Mouse (Mus musculus) liver, adult 2 months (tissue): ENCODE data around the gene Calm2. TPM values are rescaled to one million over a fixed set of nuclear protein-coding genes. Genes with fewer than 3 reads are reported as not detected.

ENCODE experiments used
- DNase-seq: peaks from one replicate; pipeline ENCODE4 v3.0.0-alpha.2; 2011; ENCODE audit warnings: low read depth, low spot score; ENCODE audit errors: extremely low read depth
- H3K27ac ChIP-seq: fragments of 200-500 bp; replicated peaks from 2 replicates; pipeline ENCODE4 v1.5.1; 2012; ENCODE audit warnings: low read depth, mild to moderate bottlenecking, control low read depth, inconsistent platforms, low read length; ENCODE audit not compliant: insufficient read depth
- H3K27me3 ChIP-seq: fragments of 200-500 bp; 2 replicates; pipeline ENCODE4 v1.6.1; 2012; ENCODE audit warnings: mild to moderate bottlenecking, moderate library complexity, low read length, inconsistent platforms; ENCODE audit not compliant: control insufficient read depth, insufficient read depth
- H3K36me3 ChIP-seq: fragments of 200-500 bp; 2 replicates; pipeline ENCODE4 v1.6.1; 2012; ENCODE audit warnings: low read length, inconsistent platforms; ENCODE audit not compliant: control insufficient read depth, insufficient read depth
- H3K4me1 ChIP-seq: fragments of 200-500 bp; 2 replicates; pipeline ENCODE4 v1.6.1; 2011; ENCODE audit warnings: low read length; ENCODE audit not compliant: control insufficient read depth, insufficient read depth
- H3K4me3 ChIP-seq: fragments of 200-500 bp; 2 replicates; pipeline ENCODE4 v1.5.1; 2011; ENCODE audit warnings: low read depth, mild to moderate bottlenecking, control low read depth, low read length, moderate library complexity; ENCODE audit not compliant: insufficient read depth
- H3K79me2 ChIP-seq: fragments of 200-500 bp; 2 replicates; pipeline ENCODE4 v1.6.1; 2012; ENCODE audit warnings: inconsistent platforms, mild to moderate bottlenecking, low read length, moderate library complexity; ENCODE audit not compliant: control insufficient read depth, insufficient read depth
- H3K9ac ChIP-seq: fragments of 200-500 bp; 2 replicates; pipeline ENCODE4 v1.6.1; 2012; ENCODE audit warnings: low read depth, mild to moderate bottlenecking, control low read depth, inconsistent platforms, low read length
- CTCF ChIP-seq: fragments of 200-500 bp; IDR thresholded peaks from 2 replicates; pipeline ENCODE4 v1.5.1; 2011; ENCODE audit warnings: low read depth, low read length, control low read depth
- POLR2A ChIP-seq: fragments of 200-500 bp; IDR thresholded peaks from 2 replicates; pipeline ENCODE4 v1.6.1; 2011; ENCODE audit warnings: low read length, control low read depth; ENCODE audit not compliant: insufficient read depth; ENCODE audit errors: extremely low read depth
- WGBS: fragments of 180-500 bp; shearing (Covaris S2); methylation state at CpG from one replicate; pipeline ENCODE4 v1.1.7; 2018; 5-methylcytosine and 5-hydroxymethylcytosine counted together
- polyA plus RNA-seq: library from polyadenylated mRNA; depleted of rRNA; stranded (reverse); fragments of >200 nt; gene quantifications from 2 replicates; pipeline ENCODE4 v1.2.3, GENCODE M21; 2012
- total RNA-seq: library from RNA; depleted of rRNA; stranded (reverse); fragments of >200 nt; gene quantifications from 2 replicates; pipeline ENCODE4 v1.2.3, GENCODE M21; 2014

The Calm2 gene
- total and polyA plus RNA-seq, 2 experiments = 19.7 to 257 TPM

GRCm38 (mm10) chr17:87468616-87469015 is 21.9 kb upstream of the Calm2 start:
- Histone ChIP-seq H3K27me3 (no peaks in the 10 kb centered on the region), H3K27ac (no peak overlapping the region), H3K79me2 (no peaks in the 10 kb centered on the region), H3K9ac (no peak overlapping the region), H3K4me1 (no peaks in the 10 kb centered on the region), H3K36me3 (no peaks in the 10 kb centered on the region), H3K4me3 (no peak overlapping the region)
- DNase-seq = no peak
- no peak for TF ChIP-seq CTCF
- no peak for TF ChIP-seq POLR2A
- 89% methylated on average over 5 of the region's 5 CpGs for WGBS

DNA sequence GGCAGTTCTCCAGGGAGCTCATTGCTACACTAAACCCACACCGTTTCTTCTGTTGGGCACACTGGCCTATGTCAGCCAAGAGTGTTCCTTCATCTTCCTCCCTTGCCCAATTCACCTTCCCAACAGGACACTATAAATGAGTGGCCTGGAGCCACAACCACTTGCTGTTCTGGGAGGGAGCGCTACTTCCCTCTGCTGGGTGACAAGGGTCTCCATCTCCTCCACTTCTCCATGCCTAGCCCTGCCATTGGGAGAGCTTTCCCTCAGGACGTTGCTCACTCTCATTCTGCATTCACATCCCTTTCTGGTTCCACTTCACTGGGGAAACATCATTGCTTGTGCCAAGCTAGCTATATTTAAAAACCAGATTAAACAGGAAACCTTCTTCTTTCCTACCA is 14.8 kb upstream of the Calm2 start:
- Histone ChIP-seq H3K36me3 (no peaks in the 10 kb centered on the region), H3K9ac (no peak overlapping the region), H3K4me1 (peaks cover 15% of the 10 kb centered on the region; the same call in 1 of the 2 replicates), H3K27ac (no peak overlapping the region), H3K27me3 (no peaks in the 10 kb centered on the region), H3K79me2 (no peaks in the 10 kb centered on the region), H3K4me3 (no peak overlapping the region)
- TF ChIP-seq POLR2A (no peak), CTCF (peak; percentile 37)
- 81% methylated on average over 3 of the region's 3 CpGs for WGBS
- DNase-seq = no peak

DNA sequence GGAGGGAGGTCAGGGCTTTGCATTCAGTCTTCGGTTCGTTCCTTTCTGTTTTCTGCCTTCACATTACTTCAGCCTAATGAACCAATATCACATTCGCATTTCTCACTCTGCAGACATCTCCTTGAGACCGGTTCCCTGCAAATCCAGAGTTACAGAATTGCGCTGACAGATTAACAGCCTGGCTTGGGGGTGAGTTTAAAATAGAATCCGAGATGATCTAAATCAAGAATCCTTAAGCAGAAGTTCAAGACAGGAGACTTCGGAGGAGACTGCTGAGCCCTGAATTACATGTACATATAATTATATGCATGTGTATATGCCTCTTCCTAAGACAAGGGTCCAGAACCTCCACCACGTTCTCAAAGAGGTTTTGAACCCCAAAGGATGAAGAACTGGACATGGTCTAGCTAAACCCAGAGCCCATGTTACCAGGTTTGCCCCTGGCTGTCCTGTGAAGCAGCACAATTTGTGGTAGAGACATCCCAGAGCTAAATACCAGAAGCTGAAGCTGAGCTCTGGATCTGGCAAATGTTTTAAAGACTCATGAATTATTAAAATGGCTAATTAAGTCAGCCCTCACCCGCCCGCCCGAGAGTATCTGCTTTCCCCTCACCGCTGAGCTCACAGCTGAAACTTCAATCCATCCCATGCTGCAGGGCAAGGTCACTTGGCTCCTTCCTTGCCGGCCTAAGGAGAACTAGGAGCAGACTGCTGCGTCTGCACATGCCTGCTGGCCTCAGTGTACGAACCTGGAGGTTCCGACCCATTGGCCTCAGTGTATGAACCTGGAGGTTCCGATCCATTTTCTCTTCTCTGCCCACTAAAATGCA is 14.1 kb upstream of the Calm2 start:
- TF ChIP-seq POLR2A (no peak), CTCF (no peak)
- DNase-seq = no peak
- Histone ChIP-seq H3K36me3 (no peaks in the 10 kb centered on the region), H3K27me3 (no peaks in the 10 kb centered on the region), H3K9ac (no peak overlapping the region), H3K27ac (peak overlapping the region; percentile 64), H3K79me2 (no peaks in the 10 kb centered on the region), H3K4me3 (no peak overlapping the region), H3K4me1 (peaks cover 15% of the 10 kb centered on the region; the same call in 1 of the 2 replicates)
- WGBS = 80% methylated on average over 17 of the region's 17 CpGs

DNA sequence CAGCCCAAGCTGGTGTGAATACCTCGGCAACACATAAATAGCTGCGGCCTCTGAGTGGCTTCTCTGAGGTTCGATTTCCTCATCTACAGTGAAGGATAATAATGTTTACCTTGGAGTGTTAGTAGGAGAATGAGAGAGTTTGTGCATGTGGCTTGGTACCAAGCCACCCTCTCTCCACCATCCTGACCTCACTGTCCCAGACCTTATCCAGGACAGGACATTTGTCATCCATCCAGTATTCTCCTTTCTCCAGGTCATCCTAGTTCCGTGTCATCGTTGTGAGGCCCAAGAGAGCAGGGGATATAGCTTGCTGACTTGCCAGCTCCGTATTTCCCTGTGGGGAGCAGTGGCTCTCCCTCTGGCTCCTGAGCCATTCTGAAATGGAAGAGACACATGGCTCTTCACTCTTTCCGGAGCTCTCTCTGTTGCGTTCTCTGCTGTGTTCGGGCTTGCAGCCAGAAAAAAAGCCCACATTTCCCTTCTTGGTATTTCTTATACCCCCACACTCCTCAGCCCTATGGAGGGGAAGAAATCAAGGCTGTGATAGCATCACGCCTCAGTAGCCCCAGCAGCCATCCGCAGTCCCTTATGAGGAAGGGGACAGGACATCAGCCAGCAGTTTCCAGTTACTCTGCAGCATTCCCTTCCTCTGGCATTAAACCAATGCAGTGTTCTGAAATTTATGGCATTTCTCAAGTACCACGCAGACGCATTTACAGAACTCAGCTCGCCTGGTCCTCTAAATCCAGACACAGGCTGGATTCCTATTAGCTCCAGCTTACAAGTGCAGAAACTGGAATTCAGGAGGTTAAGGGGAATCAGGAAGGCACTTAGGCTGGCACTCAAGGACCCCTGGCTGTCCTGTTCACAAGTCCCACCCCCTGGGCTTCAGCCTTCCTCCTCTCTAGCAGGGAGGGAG is 13.3 kb upstream of the Calm2 start:
- Histone ChIP-seq H3K27ac (peak overlapping the region; percentile 64), H3K4me1 (peaks cover 15% of the 10 kb centered on the region; the same call in 1 of the 2 replicates), H3K27me3 (no peaks in the 10 kb centered on the region), H3K4me3 (no peak overlapping the region), H3K9ac (peak overlapping the region; percentile 18; the same call in 1 of the 2 replicates), H3K79me2 (no peaks in the 10 kb centered on the region), H3K36me3 (no peaks in the 10 kb centered on the region)
- TF ChIP-seq POLR2A = no peak
- TF ChIP-seq CTCF = no peak
- WGBS = 28% methylated on average over 14 of the region's 14 CpGs
- DNase-seq = peak; percentile 81

- 2% methylated on average over 13 of the region's 17 CpGs for WGBS
- peak; percentile 75 for DNase-seq
- 0 out of 2 replicates have a peak overlapping the region, but pooled peaks have one; percentile 11 for H3K9ac ChIP-seq
Observed at GRCm38 (mm10) chr17:87458911-87459749, 12.4 kb upstream of the Calm2 start.

More at GRCm38 (mm10) chr17:87458911-87459749, 12.4 kb upstream of the Calm2 start:
- no peaks in the 10 kb centered on the region for H3K27me3 ChIP-seq
- peak overlapping the region; percentile 7; the same call in 1 of the 2 replicates for H3K4me3 ChIP-seq
- H3K79me2 ChIP-seq = no peaks in the 10 kb centered on the region
- no peak for TF ChIP-seq POLR2A
- no peak for TF ChIP-seq CTCF
- H3K27ac ChIP-seq = peak overlapping the region; percentile 64
- H3K4me1 ChIP-seq = peaks cover 15% of the 10 kb centered on the region; the same call in 1 of the 2 replicates
- no peaks in the 10 kb centered on the region for H3K36me3 ChIP-seq
